Mouse (Mus musculus) adrenal gland, adult (tissue): ENCODE measurements around the gene Smarcd3.

Experiments
- DNase-seq, 2 experiments: peaks; one replicate each; pipeline ENCODE4 v3.0.0; 2022 to 2023; ENCODE audit warnings: low spot score in 1 of 2; ENCODE audit not compliant: inconsistent age in 2 of 2

Smarcd3 gene

GRCm38 (mm10) chr5:24598570-24599006 is 25.6 kb downstream of the Smarcd3 start:
- DNase-seq = peak; percentile 61 to 89

GRCm38 (mm10) chr5:24597901-24598569 is 26.2 kb downstream of the Smarcd3 start:
- DNase-seq = peak in 1 of 2 experiments; percentile 57

DNA sequence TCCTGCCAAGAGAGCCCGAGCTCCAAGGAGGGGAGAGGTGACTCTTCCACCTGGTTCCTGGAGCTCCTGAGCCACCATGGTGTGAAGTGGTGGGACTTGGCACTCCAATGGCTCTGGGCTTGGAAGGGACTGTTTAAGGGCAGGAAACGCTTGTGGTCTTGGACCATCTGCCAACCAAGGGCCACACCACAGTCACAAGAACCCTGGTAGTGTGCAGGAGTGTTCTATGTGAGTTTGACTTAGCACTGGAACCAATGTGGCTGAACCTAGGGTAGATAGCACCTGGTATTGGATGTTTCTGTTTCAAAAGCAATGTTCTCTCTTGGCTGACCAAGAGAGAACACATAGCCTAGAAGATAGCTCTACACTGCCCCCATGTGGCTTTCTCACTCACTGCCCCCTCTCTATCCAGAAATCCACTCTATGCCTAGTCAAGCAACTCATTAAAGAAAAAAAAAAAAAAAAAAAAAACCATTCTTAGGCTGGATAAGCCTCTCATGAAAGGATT is 26.9 kb downstream of the Smarcd3 start:
- peak; percentile 80 to 94 for DNase-seq

- DNase-seq = peak; percentile 49 to 73
These were observed 27.6 kb downstream of the Smarcd3 start for GRCm38 (mm10) chr5:24596519-24597171.

- no peak for DNase-seq
These were observed 28.3 kb downstream of the Smarcd3 start for GRCm38 (mm10) chr5:24595786-24596380.

- DNase-seq = no peak
These were observed 28.9 kb downstream of the Smarcd3 start for GRCm38 (mm10) chr5:24595261-24595660.

DNA sequence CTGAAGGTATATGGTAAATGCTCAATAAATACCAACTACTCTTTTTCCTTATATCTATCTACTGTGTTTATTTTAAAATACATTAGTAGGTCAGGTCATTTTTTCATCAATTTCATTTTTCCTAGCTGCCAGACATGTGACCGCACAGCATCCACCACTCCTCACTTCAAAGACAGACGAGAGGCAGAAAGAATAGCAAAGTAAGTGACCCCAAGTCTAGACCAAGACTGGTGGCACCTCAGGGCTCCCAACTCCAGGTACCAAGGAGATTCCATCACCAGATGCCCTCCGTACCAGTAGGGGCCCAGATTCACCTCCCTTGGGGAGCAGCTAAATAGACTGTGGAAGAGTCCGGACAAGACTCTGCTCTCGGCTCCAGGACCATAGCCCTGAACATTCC is 29.9 kb downstream of the Smarcd3 start:
- no peak for DNase-seq

- DNase-seq = no peak
These were observed 30.3 kb downstream of the Smarcd3 start for GRCm38 (mm10) chr5:24593928-24594327.

- DNase-seq = no peak
These were observed 31.0 kb downstream of the Smarcd3 start for GRCm38 (mm10) chr5:24593230-24593629.

- DNase-seq = peak in 1 of 2 experiments; percentile 55
These were observed 31.6 kb downstream of the Smarcd3 start for GRCm38 (mm10) chr5:24592471-24593160.

- no peak for DNase-seq
These were observed 32.3 kb downstream of the Smarcd3 start for GRCm38 (mm10) chr5:24591796-24592470.

DNA sequence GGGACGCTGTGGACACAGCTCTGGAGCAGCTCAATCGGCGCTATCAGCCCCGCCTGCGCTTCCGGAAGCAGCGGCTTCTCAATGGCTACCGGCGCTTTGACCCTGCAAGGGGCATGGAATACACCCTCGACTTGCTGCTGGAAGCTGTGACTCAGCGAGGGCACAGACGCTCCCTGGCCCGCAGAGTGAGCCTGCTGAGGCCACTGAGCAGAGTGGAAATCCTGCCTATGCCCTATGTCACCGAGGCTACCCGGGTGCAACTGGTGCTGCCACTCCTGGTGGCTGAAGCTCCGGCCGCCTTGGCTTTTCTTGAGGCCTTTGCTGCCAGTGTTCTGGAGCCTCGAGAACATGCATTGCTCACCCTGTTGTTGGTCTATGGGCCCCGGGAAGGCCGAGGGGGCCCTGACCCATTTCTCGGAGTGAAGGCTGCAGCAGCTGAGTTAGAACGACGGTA is 32.9 kb downstream of the Smarcd3 start:
- DNase-seq = peak; percentile 80 to 90

GRCm38 (mm10) chr5:24589511-24590500 is 34.4 kb downstream of the Smarcd3 start:
- no peak for DNase-seq

DNA sequence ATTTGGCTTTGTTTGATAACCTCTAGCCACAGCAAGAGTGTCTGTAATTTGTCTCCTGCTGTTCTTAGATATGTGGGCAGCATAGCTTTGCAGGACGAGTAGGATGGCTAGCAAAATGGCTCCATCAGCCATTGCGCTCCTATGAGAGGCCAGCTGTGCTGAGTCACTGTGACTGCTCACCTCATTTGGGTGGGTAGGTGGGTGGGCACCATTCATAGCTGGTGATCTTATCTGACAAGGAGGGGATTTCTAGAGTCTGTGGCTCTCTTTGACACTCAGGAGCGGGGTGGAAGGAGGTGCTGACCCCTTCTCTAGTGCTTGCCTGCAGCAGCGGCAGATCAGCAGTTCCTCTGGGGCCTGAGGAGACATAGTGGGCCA is 37.0 kb downstream of the Smarcd3 start:
- no peak for DNase-seq

GRCm38 (mm10) chr5:24586547-24587199 is 37.5 kb downstream of the Smarcd3 start, which contains the start of gene Chpf2:
Chpf2 (plus strand) TSS chr5:24586741.
- DNase-seq = peak; percentile 85 to 94

GRCm38 (mm10) chr5:24586106-24586505 is 38.1 kb downstream of the Smarcd3 start:
- no peak for DNase-seq

DNA sequence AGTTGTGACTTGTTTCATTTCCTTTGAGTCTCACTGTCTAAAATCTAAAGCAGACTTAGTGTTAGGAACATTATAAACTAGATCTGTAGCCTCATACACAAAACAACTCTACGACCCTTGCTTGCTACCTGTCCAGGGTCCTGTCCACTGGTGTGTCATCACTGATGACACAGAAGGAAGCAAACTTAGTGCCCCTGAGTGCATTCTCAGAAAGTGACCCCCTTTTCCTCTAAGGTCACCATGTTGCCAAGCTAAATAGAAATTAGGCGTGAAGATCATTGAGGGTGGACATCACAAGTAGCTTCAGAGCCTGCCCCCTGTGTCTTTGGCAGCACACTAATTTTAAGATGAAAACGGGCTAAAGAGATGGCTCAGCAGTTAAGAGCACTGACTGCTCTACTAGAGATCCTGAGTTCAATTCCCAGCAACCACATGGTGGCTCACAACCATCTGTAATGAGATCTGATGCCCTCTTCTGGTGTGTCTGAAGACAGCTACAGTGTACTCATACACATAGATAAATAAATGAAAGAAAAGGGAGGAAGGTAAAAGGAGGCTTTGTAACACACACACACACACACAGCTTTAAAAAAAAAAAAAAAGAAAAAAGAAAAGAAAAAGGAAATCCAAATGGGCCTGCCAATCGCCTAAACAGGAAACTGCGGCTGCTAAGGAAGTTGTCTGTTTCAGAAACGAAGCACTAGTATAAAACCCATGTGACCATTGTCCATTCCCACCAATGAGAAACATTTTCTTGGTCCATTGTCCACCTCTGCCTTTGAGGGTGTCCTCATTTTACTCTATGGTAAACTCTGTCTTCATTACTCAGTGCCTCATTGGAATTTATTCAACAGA is 45.9 kb downstream of the Smarcd3 start:
- DNase-seq = no peak
